Mouse (Mus musculus) brain, embryonic 14.5 days (tissue): ENCODE results near the gene Cyb5d1. TPM values are rescaled to one million over a fixed set of nuclear protein-coding genes. Genes with fewer than 3 reads are reported as not detected.
A peak's percentile ranks its signal among the peaks of the same experiment; 100 is the strongest.

ENCODE experiments used
- DNase-seq: peaks from one replicate; pipeline ENCODE4 v3.0.0-alpha.2; 2011; ENCODE audit warnings: low read depth
- CTCF ChIP-seq: fragments of 200-500 bp; IDR thresholded peaks from 2 replicates; pipeline ENCODE4 v1.5.1; 2012; ENCODE audit warnings: inconsistent platforms, mild to moderate bottlenecking, moderate library complexity, borderline replicate concordance; ENCODE audit not compliant: insufficient read depth, insufficient read length; ENCODE audit errors: extremely low read depth
- POLR2A ChIP-seq: fragments of 200-500 bp; IDR thresholded peaks from 2 replicates; pipeline ENCODE4 v1.6.1; 2012; ENCODE audit warnings: mild to moderate bottlenecking, inconsistent platforms, borderline replicate concordance; ENCODE audit not compliant: poor library complexity, insufficient read depth, insufficient read length, severe bottlenecking; ENCODE audit errors: extremely low read depth
- polyA plus RNA-seq: library from polyadenylated mRNA; depleted of rRNA; stranded (reverse); fragments of >200 nt; gene quantifications from 2 replicates; pipeline ENCODE4 v1.2.3, GENCODE M21; 2012; rRNA removed

The Cyb5d1 gene
- polyA plus RNA-seq, 1 experiment, result 28.7 TPM

DNA sequence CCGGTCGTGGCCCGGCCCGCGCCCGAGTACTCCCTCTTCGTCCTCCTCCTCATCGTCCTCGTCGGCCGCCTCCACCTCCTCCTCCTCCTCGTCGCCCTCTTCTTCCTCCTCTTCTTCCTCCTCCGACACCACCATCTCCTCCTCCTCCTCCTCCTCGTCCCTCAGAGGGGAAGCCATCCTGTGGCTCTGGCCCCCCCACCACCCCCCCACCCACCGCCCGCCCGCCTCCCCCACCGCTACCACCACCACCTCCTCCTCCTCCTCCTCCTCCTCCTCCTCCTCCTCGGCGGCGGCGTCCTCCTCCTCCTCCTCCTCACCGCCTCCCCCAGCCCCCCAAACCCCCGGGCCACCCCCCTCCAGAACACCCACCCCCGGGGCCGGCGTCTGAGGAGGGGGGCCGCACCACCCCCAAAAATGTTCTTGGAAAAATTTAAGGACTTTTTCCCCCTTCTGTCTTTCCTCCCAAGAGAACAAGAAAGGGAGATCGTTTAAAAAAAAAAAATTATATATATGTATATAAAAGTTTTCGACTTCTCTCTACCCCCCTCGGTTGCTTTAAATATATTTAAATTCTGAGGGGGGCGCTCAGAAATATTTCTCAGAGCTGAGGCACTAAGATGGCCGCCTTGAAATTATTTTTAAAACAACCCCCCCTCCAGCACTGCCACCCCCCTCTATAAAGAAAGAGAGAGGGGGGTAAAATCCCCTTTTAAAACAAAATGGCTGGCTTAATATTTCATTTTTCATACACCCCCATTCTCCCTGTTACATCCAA lies 26.0 kb downstream of the Cyb5d1 start, which contains the start of gene Chd3:
Chd3 (minus strand) TSS at position 192 of the 775 bp plus-strand sequence.
- peak; percentile 32 for DNase-seq
- TF ChIP-seq POLR2A (no peak), CTCF (no peak)

DNA sequence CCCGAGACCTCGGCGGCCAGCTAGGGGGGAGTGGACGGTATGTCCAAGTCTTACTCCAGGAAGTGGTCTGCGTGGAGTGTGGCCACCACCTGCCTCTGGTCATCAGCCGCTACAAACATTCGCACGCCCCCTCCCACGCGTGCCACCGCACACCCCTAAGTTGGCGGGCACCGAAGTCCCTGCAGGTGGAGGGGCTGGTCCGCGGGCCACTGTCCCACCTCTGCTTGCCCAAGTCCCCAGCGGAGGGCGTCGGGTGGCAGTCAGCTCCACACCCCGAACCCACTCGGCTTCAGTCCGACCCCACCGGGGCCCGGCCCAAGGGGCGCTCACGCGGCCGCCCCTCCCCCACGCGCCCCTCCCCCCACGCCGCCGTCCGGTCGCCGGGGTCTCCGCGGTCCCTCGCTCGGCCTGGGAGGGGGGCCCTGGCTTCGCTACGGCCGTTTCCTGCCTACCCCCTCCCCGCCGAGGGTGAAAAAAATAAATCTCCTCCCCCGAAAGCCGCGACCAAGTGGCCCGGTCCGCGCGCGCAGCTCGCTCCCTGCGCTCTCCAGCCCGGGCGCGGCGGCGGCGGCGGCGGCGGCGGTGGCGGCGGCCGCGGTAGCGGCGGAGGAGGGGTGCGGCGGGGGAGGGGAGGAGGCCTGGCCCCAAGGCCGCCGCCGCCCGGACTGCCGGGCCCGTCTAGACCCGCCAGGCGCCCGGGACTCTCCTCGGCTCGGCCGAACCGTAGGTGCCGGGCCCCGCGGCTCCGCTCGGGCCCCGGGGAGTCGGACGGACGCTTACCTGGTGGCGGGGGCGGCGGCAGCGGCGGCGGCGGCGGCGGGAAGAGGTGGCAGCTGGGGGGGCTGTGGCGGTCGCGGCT lies 26.8 kb downstream of the Cyb5d1 start:
- TF ChIP-seq CTCF (no peak), POLR2A (0 out of 2 replicates have a peak, but pooled peaks have one; percentile 33)
- peak; percentile 53 for DNase-seq

DNA sequence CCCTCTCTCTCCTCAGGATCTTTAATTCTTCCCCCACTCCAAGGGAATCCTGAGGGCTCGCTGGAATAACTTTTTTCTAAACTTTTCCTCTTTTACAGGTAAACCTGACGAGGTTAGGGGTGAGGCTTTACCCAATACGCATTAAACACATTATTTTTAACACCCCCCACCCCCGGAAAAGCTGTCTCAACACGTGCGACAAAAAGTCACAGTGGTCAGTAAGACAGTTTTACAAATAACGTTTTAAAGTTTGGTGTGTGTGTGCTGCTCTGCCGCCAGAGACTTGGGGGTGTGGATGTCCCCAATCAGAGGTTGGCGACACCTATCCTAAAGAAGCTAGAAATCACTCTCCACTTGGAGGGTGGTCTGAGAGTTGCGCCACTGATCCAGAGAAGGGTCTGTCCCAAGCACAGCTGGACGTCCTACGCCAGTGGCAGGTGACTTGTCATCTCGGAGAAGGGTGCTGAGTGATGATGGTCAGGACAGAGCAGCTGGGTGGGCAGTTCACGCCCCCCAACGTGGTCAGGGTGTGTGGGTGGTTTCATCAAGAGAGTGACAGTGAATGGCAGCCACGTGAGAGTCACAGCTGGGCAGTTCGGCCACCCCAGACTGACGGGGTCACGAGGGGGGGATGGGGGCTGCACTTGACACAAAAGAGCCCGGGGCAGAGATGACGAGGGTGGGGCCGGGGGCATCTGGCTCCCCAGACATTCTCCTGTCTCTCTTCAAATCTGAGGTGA lies 27.6 kb downstream of the Cyb5d1 start:
- peak; percentile 50 for DNase-seq

DNA sequence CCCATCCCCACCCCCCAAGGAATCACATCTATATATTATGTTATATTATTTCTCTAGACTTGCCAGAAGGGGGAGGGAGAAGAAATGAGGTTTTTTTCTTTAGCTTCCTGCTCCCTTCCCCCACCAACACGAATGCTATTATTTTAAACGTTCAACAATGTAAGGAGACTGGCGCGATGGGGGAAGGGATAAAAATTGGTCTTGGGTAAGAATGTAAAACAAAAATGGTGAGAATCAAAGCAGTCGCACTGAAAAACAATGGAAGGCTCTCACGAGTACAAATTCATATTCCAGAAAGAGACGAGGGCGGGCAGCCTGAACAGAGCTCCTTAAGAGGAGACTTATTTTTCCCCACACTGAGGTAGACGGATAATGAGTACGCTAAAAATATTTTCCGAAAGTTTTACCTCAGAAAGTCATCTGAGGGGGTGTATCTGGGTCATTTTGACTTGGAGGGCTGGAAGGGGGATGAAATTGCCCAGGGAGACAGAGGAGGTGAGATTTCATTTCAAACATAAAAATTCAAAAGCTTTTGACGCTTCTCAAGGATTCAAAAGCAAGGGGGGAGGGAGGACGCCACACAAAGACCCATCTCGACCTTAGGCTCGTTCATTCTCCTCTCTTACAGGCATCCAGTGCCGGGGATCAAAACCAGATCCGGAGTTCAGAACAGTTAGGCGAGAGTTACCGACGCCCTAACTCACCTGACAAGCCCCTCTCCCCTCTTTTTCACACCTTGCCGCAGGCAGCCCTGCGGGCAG lies 28.4 kb downstream of the Cyb5d1 start:
- TF ChIP-seq POLR2A (no peak), CTCF (no peak)
- peak; percentile 67 for DNase-seq

More for the DNA sequence above, 27.6 kb downstream of the Cyb5d1 start:
- no peak for TF ChIP-seq CTCF
- no peak for TF ChIP-seq POLR2A

DNA sequence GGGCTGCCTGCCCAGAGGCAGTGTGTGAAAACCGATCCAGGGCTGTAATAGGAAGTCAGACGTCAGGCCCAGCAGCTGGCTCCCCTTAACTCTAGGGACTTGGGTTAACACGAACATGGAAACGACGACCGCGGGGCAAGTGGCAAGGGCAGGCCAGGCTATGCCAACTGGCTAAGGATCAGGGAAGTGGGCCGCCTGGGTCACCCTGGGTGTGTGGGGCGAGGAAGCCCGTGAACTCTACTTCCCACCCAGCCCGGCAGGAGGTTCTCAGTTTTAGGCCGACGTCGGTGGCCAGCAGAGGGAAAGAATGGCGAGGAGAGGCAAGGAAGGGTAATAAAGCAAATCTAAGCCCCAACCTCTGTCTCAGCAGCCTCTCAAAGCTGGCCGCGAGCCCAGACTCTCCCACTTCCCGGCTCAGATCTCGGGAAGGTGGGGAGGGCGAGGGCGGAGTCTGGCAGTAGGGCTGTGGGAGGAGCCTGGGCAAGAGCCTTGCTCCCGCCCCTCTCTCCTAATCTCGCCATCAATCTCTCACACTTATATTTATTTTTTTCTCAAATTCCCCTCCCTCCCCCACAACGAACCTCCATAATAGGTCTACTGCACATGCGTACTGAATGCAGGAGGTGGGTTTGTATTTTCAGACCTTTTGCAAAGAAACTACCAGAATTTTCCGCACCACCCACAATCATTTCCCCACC lies 29.1 kb downstream of the Cyb5d1 start:
- TF ChIP-seq CTCF, result no peak; the same call in 1 of the 2 replicates
- TF ChIP-seq POLR2A, result peak; percentile 54; the same call in 1 of the 2 replicates
- DNase-seq, result peak; percentile 99

DNA sequence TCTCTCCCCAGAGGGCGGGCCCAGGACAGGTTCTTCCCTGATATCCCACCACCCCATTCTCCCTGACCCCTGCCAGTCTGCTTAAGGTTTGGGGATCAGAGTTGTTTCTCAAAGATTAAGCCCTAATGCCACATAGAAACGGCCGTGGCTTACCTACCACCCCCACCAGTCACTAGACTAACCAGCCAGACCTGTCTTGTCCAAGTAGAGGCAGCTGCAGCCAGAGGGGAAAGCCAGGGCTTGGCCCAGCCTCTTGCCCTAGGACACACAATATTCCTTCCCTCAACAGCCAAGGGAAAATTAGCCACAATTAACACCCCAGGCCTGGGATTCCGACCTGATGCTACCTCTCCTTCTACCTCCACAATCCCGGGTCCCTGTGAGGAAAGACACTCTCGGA lies 29.7 kb downstream of the Cyb5d1 start:
- no peak for DNase-seq
- no peak for TF ChIP-seq POLR2A

DNA sequence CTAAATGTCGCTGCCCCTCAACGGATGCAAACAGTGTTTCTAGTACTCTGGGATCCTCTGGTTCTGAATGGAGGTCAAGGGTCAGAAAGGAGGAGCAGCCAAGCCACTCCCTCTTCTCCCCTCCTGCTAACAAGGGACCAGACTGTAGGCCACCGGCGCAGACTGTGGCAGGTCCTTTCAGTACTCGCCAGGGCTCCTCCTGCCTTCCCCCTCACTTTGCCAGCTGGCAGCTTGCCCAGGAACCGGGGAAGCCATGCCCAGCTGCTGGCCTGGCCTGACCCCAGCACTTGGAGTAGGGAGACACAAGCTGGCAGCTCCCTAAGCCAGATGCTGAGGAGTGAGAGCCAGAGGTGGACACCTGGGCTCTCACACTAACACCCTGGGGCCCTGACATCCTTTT lies 30.5 kb downstream of the Cyb5d1 start:
- no peak for TF ChIP-seq POLR2A
- no peak for TF ChIP-seq CTCF
- DNase-seq, result peak; percentile 97

DNA sequence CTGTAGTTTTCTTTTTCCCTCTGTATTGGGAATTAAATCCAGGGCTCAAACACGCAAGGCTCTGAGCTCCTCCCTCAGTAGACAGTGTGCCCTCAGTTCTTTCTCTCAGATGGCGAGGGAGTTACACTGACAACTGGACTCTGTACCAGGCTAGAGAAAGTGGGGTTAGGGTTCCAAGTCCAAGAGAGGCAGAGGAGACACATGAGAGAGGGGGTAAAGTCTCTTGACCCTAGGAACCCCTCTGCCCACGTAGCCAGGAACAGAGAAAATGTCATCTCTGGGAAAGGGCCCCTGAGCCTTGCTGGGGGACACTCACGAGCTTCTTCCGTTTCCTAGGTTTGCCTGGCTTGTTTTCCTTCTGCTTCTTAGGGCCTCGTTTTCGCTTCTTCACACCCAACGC lies 31.1 kb downstream of the Cyb5d1 start:
- no peak for DNase-seq
- TF ChIP-seq CTCF (no peak), POLR2A (no peak)

DNA sequence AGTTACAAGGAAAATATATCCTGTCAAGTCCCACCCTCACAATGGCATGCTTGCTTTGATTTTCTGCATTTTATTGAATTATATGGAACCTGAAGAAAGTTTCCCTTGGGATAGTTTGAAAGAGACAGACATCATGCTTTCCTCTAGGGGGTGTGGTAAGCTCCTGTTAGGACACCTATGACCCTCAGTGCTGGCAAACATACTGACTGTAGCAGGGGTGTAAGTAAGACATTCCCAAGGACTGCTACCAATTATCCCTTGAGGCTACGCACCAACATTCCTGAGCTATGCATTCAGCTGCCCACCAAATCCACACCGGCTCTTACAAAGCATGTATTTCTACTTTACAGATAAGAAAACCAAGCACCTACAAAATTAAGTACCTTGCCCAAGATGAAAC lies 33.0 kb downstream of the Cyb5d1 start:
- no peak for TF ChIP-seq CTCF
- TF ChIP-seq POLR2A, result no peak
- DNase-seq, result peak; percentile 56

DNA sequence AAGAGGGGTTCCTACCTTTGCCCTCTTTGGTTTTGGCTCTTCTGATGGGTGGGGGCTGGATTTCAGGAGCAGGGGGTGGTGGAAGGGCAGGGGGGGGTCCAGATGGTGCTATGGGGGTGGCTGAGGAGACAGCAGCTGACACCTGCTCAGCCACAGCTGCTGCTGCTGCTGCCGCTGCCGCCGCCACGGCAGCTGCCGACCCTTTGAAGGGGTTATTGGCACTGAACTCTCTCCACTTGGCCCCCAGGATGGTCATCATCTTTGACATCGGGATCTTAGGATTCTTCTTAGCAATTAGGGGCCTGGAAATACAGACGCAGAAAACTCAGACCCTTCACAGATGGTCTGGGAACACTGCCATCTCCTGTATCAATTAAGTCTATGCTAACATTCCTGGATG lies 33.4 kb downstream of the Cyb5d1 start:
- TF ChIP-seq POLR2A (no peak), CTCF (no peak)
- peak; percentile 64 for DNase-seq

DNA sequence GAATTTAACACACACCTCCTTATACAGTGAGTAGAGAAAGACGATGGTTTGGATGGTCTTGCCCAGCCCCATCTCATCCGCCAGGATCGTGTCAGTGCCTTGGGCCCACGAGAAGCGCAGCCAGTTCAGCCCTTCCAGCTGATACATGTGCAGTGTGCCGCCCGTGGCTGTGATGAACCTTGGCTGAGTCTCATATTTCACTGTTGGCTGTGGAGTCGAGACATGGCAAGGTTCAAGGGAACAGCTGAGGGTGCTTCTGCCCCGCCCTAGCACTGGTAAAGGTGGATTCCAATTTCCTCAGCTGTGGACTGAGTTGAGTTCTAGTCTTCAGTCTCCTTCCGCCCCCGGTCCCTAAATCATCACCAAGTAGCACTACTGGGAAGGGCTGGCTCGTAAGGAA lies 37.7 kb downstream of the Cyb5d1 start:
- TF ChIP-seq POLR2A (no peak), CTCF (no peak)
- no peak for DNase-seq

DNA sequence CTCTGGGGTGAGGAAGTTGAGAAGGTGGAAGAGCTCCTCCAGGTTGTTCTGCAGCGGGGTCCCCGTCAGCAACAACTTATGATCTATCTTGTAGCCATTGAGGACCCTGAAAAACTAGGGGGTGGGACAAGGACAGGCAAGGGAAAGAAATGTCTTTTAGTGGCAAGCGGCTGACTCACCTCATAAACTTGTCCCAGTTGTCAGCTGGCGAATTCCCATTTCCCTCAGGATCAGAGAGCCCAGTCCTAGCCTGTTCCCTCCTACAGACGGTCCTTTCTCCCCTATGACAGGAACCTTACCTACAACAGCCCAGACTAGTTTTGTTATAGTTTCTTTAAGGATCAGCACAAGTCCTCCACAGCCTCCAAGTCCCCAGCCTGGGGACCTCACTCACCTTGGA lies 38.9 kb downstream of the Cyb5d1 start:
- no peak for DNase-seq
- TF ChIP-seq POLR2A (no peak), CTCF (no peak)

DNA sequence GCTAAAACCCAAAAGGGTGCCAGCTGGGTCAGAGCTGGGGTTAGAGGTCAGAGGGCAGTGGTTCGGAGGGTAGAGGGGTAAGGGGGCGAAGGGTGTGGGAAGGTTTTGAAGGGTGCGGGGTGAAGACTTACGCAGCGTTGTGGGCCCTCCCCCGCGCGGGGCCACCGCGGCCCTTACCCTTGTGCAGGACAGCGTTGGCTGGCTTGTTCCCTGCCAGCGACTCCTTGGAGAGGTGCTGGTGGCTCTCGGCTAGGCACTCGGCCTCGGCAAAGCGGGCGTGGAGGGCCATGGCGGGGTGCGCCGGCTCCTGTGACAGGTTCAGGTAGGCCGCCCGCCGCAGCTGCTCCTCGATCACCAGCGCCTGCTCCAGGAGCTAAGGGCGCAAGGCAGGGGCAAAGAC lies 49.0 kb downstream of the Cyb5d1 start:
- no peak for TF ChIP-seq CTCF
- TF ChIP-seq POLR2A, result no peak
- DNase-seq, result no peak

Other genes with a start within 250 kb of the Cyb5d1 start
- 0.13 and 0.23 TPM in 2 replicates for gene Alox12b, start 238.6 kb downstream of the Cyb5d1 start, polyA plus RNA-seq
- gene Alox8, start 197.8 kb downstream of the Cyb5d1 start, polyA plus RNA-seq, result 0.05 and 0.25 TPM in 2 replicates
- gene Gucy2e, start 158.6 kb downstream of the Cyb5d1 start, polyA plus RNA-seq, result 0.20 and 0.25 TPM in 2 replicates
- gene Cntrob, start 71.9 kb downstream of the Cyb5d1 start, polyA plus RNA-seq, result 42.2 and 54.4 TPM in 2 replicates
- gene Trappc1, start 71.7 kb downstream of the Cyb5d1 start, polyA plus RNA-seq, result 116 and 118 TPM in 2 replicates
- gene Kcnab3, start 69.4 kb downstream of the Cyb5d1 start, polyA plus RNA-seq, result 7.0 and 8.7 TPM in 2 replicates
- 82.8 and 115 TPM in 2 replicates for gene Rnf227, start 55.2 kb downstream of the Cyb5d1 start, polyA plus RNA-seq
- 321 and 358 TPM in 2 replicates for gene Chd3, start 26.2 kb downstream of the Cyb5d1 start, polyA plus RNA-seq
- 84.1 and 111 TPM in 2 replicates for gene Naa38, start 144 bp downstream of the Cyb5d1 start, polyA plus RNA-seq
- gene Tmem88, start 2.6 kb upstream of the Cyb5d1 start, polyA plus RNA-seq, result 5.7 TPM in 2 replicates
- gene Kdm6b, start 18.0 kb upstream of the Cyb5d1 start, polyA plus RNA-seq, result 12.4 and 38.7 TPM in 2 replicates
- 4.7 and 5.2 TPM in 2 replicates for gene Dnah2, start 153.5 kb upstream of the Cyb5d1 start, polyA plus RNA-seq
- 187 and 206 TPM in 2 replicates for gene Efnb3, start 164.6 kb upstream of the Cyb5d1 start, polyA plus RNA-seq
- 20.9 and 27.0 TPM in 2 replicates for gene Wrap53, start 184.6 kb upstream of the Cyb5d1 start, polyA plus RNA-seq
- 93.6 and 131 TPM in 2 replicates for gene Trp53, start 184.7 kb upstream of the Cyb5d1 start, polyA plus RNA-seq
- gene Atp1b2, start 210.3 kb upstream of the Cyb5d1 start, polyA plus RNA-seq, result 44.3 and 74.7 TPM in 2 replicates
- gene Shbg, start 222.3 kb upstream of the Cyb5d1 start, polyA plus RNA-seq, result 0.08 TPM in 1 of 2 replicates, not detected in the other
- gene Sat2, start 226.4 kb upstream of the Cyb5d1 start, polyA plus RNA-seq, result 13.7 and 17.8 TPM in 2 replicates
- 129 and 151 TPM in 2 replicates for gene Fxr2, start 237.4 kb upstream of the Cyb5d1 start, polyA plus RNA-seq